Mouse (Mus musculus): ENCODE measurements around the gene Des. TPM values are rescaled to one million over a fixed set of nuclear protein-coding genes. Genes with fewer than 3 reads are reported as not detected.
A peak's percentile ranks its signal among the peaks of the same experiment; 100 is the strongest.

Des gene
- polyA plus RNA-seq, 1 experiment from 2014 or later: 93.2 TPM

DNA sequence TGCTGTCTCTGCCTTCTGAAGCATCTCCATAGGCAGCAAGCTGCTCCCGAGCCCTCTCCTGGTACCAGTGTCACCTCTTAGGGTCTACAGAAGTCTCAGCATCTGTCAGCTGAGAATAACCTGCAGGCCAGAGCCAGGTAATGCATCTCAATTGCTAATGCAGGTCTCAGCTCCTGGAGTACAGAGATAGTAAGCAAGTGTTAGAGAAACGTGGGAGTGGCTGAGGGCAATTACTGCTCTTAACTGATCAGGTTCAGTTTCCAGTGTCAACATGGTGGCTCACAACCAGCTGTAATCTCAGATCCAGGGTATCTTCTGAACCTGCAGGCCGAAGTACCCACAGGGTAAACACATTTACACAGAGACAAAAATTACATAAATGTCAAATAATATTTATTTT is 23.7 kb upstream of the Des start:
- WGBS: 51% methylated on average over 3 of the region's 3 CpGs
- no peak overlapping the region for H3K9ac ChIP-seq
- peaks cover 24% of the 10 kb centered on the region for H3K4me1 ChIP-seq
- no peaks in the 10 kb centered on the region for H3K36me3 ChIP-seq
- no peaks in the 10 kb centered on the region for H3K9me3 ChIP-seq
- no peak overlapping the region for H3K4me2 ChIP-seq
- no peaks in the 10 kb centered on the region for H3K27me3 ChIP-seq (replicated peaks)
- no peak overlapping the region for H3K27ac ChIP-seq
- no peak overlapping the region for H3K4me3 ChIP-seq (replicated peaks)
- ATAC-seq (ENCODE audit: insufficient read depth, low FRiP score, low read depth): no peak

DNA sequence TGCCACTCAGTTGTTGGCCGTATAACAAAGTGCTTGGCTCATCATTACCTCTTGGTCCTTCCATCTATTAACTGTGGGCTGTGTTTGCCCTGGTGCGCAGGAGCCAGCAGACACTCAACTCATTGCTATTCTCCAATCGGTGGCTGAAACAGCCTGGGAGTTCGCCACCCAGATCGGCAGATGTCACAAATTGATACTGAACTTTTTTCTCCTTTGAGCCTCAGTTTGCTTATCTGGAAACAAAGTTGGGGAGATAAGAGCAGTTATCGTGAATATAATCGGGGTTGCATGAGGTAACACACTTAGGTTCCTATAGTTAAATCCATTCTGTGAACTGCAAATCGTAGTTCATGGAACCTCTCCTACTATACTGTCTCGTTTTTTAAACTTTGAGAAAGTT is 23.0 kb upstream of the Des start:
- peaks cover 24% of the 10 kb centered on the region for H3K4me1 ChIP-seq
- H3K9me3 ChIP-seq: no peaks in the 10 kb centered on the region
- H3K4me2 ChIP-seq: no peak overlapping the region
- 49% methylated on average over 9 of the region's 9 CpGs for WGBS
- H3K27me3 ChIP-seq (replicated peaks): no peaks in the 10 kb centered on the region
- no peak for ATAC-seq (ENCODE audit: insufficient read depth, low FRiP score, low read depth)
- H3K9ac ChIP-seq: no peak overlapping the region
- H3K27ac ChIP-seq: no peak overlapping the region
- no peaks in the 10 kb centered on the region for H3K36me3 ChIP-seq
- no peak overlapping the region for H3K4me3 ChIP-seq (replicated peaks)

DNA sequence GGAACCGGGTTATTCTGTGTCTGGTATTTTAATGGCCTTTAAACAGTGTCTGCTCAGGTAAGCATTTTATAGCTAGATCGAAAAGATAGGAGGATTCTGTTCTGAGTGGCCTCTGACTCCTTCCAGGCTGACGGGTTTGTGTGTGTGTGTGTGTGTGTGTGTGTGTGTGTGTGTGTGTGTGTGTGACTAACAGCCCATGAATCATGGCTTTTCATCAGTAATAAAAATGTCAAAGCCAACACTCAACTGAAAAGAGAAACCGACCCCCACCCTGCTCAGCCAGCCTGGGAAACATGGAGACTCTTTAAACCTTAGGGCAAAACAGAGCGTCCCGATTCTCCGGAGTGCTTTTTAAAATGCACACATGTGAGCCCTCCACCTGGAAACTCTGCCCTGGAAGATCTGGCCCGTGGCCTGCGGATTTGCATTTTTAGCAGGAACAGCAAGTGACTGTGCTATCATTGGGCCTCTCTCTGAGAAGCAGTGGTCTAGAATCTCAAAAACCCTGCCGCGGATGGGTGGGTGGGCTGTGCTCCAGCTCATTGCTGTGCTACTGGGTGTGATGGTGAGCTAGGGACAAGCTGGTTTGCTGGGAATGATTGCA is 21.9 kb upstream of the Des start:
- Histone ChIP-seq H3K27me3 (replicated peaks) (no peaks in the 10 kb centered on the region), H3K9ac (no peak overlapping the region), H3K4me2 (0 out of 2 replicates have a peak overlapping the region, but pooled peaks have one; percentile 17), H3K9me3 (no peaks in the 10 kb centered on the region), H3K36me3 (no peaks in the 10 kb centered on the region), H3K4me3 (replicated peaks) (no peak overlapping the region), H3K4me1 (peaks cover 24% of the 10 kb centered on the region), H3K27ac (0 out of 2 replicates have a peak overlapping the region, but pooled peaks have one; percentile 6)
- WGBS: 9% methylated on average over 11 of the region's 11 CpGs
- peak; percentile 75 for ATAC-seq (ENCODE audit: insufficient read depth, low FRiP score, low read depth)

DNA sequence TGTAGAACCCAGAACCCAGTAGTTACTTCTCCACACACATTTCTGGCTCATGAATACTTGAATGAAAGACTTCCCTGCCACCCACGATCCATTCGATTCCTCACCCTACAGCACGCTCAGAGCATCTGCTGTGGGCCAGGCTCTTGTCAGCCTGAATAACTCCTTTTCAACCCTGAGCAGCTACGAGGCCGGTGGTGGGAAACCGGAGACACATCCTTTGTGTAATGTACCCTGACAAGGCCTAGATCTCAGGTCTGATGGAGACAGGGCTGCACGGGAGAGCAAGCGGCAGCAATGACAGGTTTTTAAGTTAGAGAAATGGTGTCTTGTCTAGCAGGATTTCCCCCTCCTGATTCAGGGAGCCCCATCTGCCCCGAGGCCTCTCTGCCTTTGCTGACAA is 20.8 kb upstream of the Des start:
- Histone ChIP-seq H3K27me3 (replicated peaks) (no peaks in the 10 kb centered on the region), H3K4me2 (no peak overlapping the region), H3K4me3 (replicated peaks) (no peak overlapping the region), H3K9me3 (no peaks in the 10 kb centered on the region), H3K27ac (no peak overlapping the region), H3K4me1 (peaks cover 30% of the 10 kb centered on the region), H3K9ac (no peak overlapping the region), H3K36me3 (no peaks in the 10 kb centered on the region)
- ATAC-seq (ENCODE audit: insufficient read depth, low FRiP score, low read depth): no peak
- 33% methylated on average over 9 of the region's 9 CpGs for WGBS

DNA sequence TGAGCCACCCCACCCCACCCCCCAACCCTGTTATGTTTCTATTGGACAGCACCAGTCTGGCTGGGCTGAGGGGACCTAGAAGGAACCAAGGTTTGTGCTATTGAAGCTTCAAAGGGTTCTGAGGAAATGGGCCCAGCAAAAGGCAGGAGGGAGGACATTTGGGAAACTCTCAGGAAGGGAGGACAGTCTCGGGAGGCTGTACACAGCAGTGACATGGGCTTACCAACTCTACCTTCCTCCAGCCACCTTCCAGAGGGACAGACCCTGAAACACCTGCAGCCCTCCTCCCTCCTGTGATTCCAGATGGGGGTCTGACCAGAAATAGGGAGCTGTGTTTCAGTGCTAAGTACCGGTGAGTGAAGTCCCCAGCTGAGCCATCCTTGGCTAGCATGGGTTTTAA is 19.6 kb upstream of the Des start:
- WGBS: 81% methylated on average over 2 of the region's 2 CpGs
- peaks cover 41% of the 10 kb centered on the region for H3K4me1 ChIP-seq

DNA sequence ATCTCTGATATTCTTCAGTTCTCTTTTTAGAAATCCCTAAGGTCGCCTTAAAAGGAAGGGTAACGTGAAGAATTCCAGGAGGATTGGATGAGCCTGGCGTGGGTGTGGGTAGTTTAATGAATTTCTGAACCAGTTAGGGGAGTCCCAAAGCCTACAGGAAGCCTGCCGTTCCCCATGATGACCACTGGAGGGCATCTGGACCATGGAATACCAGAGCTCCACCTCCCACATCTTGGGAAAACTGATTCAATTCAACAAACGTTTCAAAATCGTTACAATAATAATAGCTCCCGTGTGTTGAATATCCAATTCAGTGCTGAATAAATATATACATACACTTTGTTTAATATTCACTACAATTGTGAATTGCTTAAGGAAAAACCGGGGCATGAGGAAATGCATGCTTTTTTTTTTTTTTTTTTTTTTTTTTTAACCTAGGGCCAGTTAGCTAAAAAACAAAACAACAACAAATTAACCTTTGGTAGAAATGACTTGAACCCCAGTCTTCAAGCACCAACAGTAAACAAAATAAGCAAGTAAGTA is 17.2 kb upstream of the Des start:
- no peak overlapping the region for H3K27ac ChIP-seq

More for the DNA sequence above, 19.6 kb upstream of the Des start:
- Histone ChIP-seq H3K36me3 (no peaks in the 10 kb centered on the region), H3K27ac (no peak overlapping the region), H3K4me2 (no peak overlapping the region), H3K4me3 (replicated peaks) (no peak overlapping the region), H3K27me3 (replicated peaks) (no peaks in the 10 kb centered on the region), H3K9me3 (no peaks in the 10 kb centered on the region), H3K9ac (no peak overlapping the region)
- no peak for ATAC-seq (ENCODE audit: insufficient read depth, low FRiP score, low read depth)

DNA sequence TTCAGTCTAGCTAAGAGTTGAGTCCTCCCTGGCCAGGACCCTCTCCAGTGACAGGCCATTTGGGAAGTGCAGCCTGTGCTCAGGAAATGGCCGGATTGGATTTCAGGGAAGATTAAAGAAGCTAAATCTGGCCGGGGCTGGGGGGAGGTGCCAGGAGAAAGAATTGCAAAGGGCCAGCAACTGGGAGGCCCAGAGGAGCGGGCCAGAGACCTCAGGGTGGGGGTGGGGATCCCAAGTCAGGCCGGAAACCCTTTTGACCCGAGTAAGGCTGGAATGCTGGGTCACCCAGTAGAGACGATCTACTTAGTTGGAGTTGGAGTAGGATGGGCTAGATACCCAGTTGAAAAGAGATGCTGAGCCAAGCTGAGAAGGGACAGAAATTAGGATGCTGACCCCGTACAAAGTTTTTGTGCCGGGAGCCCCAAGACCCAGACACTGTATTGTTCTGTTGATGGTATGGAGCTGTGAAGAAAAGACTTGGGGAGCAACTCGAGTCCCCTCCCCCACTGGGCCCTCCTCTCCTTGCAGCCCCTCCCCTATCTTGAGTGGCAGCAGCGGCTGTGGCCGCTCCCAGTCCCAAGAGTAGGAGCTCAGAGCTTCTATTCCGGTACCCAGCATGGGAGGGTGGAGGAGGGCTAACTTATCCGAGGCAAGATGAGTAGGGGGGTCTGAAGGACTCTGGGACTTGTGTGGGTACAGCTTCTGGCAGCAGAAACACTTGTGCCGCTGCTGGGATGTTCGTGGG is 15.7 kb upstream of the Des start:
- Histone ChIP-seq H3K27ac (peak overlapping the region; percentile 54), H3K36me3 (no peaks in the 10 kb centered on the region), H3K4me3 (replicated peaks) (no peak overlapping the region), H3K4me2 (0 out of 2 replicates have a peak overlapping the region, but pooled peaks have one; percentile 5), H3K9me3 (no peaks in the 10 kb centered on the region), H3K9ac (no peak overlapping the region), H3K27me3 (replicated peaks) (no peaks in the 10 kb centered on the region), H3K4me1 (peaks cover 24% of the 10 kb centered on the region)
- ATAC-seq (ENCODE audit: insufficient read depth, low FRiP score, low read depth): 0 out of 2 replicates have a peak, but pooled peaks have one; percentile 24
- WGBS: 11% methylated on average over 15 of the region's 15 CpGs

More for the DNA sequence above, 17.2 kb upstream of the Des start:
- peak; percentile 17; the same call in 1 of the 2 replicates for ATAC-seq (ENCODE audit: insufficient read depth, low FRiP score, low read depth)
- H3K9ac ChIP-seq: no peak overlapping the region
- H3K9me3 ChIP-seq: no peaks in the 10 kb centered on the region
- H3K27me3 ChIP-seq (replicated peaks): no peaks in the 10 kb centered on the region
- no peak overlapping the region for H3K4me3 ChIP-seq (replicated peaks)
- no peaks in the 10 kb centered on the region for H3K36me3 ChIP-seq
- no peak overlapping the region for H3K4me2 ChIP-seq
- under 1% methylated on average over 8 of the region's 8 CpGs for WGBS
- H3K4me1 ChIP-seq: peaks cover 35% of the 10 kb centered on the region

DNA sequence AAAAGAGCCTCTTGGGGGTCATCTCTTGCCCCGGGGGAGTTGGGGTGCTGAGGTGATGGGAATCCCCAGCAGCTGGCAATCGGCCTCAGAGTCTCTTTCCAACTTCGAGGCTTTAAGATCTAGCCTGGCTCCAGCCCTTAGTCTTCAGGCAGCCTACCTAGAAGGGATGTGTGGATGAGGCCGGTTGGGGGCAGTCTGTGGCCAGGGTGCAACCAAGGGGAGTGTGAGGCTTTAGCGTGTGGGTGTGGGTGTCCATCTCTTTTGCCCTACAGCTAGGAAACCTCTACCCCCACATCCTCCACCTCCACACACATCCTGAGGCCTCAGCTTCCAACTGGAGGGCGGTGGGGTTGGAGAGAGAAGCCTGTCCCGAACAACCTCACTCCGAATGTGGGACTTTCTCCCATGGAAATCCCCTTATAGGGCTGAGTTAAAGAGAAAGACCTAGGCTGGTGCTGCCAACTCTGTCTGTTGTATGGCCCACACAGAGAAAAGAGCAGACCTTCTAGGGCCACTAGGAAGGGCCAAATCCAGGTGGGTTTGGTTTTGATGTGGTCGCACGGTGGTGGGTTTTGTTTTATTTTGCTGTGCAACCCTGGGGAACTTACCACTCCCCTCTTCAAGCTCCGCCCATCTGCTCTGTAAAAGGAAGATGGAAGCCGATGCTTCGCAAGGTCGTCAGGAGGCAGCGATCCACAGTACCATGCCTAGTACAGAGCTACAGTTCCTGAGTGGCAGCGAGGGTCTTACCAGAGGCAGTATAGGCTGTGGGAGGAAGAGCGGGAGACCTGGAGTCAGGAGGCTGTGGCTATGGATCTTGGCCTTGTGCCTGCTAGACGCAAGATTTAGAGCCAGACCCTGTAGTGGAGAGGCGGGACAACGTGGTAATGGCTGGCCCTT is 14.8 kb upstream of the Des start:
- Histone ChIP-seq H3K4me2 (0 out of 2 replicates have a peak overlapping the region, but pooled peaks have one; percentile 3), H3K27ac (peak overlapping the region; percentile 54; the same call in 1 of the 2 replicates), H3K4me3 (replicated peaks) (no peak overlapping the region), H3K9me3 (no peaks in the 10 kb centered on the region), H3K9ac (no peak overlapping the region), H3K36me3 (no peaks in the 10 kb centered on the region), H3K27me3 (replicated peaks) (no peaks in the 10 kb centered on the region), H3K4me1 (peaks cover 25% of the 10 kb centered on the region)
- no peak for ATAC-seq (ENCODE audit: insufficient read depth, low FRiP score, low read depth)
- 42% methylated on average over 20 of the region's 20 CpGs for WGBS

DNA sequence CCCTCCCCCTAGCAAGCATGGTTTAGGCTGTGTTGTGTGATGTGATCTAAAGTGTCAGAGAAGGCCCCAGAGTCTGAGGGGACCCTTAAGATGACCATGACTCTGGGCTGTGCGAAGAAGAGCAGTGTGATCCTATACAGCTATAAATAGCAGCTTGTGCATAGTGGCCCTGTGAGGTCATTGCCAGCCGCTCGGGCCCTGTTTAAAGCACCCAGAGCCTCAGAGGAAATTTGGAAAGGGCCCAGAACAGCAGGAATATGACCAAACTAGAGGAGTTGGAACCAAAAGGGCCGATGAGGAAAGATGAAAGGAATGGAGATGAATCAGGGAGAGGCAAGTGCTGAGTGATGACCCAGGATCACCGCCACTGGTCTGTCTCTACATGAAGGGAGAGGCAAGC is 12.8 kb upstream of the Des start:
- no peak for ATAC-seq (ENCODE audit: insufficient read depth, low FRiP score, low read depth)
- Histone ChIP-seq H3K36me3 (no peaks in the 10 kb centered on the region), H3K27me3 (replicated peaks) (no peaks in the 10 kb centered on the region), H3K9ac (no peak overlapping the region), H3K9me3 (no peaks in the 10 kb centered on the region), H3K4me2 (no peak overlapping the region), H3K4me1 (peaks cover 25% of the 10 kb centered on the region), H3K27ac (no peak overlapping the region), H3K4me3 (replicated peaks) (no peak overlapping the region)
- WGBS: 66% methylated on average over 5 of the region's 5 CpGs

DNA sequence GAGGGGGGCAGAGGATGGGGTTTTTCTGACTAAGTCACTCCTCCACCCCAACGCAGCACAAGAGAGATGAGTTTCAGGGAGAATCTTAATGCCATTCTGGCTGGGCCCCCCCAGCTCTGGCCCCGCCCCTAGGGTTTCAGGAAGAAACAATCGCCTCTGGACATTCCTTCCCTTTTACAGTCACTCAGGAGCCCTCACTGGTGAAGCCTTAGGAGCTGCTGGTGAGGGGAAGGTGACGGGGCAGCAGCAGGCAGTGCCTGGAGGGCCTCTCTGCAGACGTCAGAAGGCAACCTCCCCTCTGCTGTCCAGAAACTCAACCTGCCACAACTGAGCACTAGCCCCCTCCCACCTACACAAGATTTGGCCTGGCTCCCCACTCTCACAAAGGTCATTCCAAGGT is 10.9 kb upstream of the Des start:
- Histone ChIP-seq H3K36me3 (no peaks in the 10 kb centered on the region), H3K4me3 (replicated peaks) (no peak overlapping the region), H3K4me2 (no peak overlapping the region), H3K9me3 (no peaks in the 10 kb centered on the region), H3K27ac (no peak overlapping the region), H3K9ac (no peak overlapping the region), H3K4me1 (peaks cover 20% of the 10 kb centered on the region), H3K27me3 (replicated peaks) (no peaks in the 10 kb centered on the region)
- 44% methylated on average over 5 of the region's 5 CpGs for WGBS
- no peak for ATAC-seq (ENCODE audit: insufficient read depth, low FRiP score, low read depth)

DNA sequence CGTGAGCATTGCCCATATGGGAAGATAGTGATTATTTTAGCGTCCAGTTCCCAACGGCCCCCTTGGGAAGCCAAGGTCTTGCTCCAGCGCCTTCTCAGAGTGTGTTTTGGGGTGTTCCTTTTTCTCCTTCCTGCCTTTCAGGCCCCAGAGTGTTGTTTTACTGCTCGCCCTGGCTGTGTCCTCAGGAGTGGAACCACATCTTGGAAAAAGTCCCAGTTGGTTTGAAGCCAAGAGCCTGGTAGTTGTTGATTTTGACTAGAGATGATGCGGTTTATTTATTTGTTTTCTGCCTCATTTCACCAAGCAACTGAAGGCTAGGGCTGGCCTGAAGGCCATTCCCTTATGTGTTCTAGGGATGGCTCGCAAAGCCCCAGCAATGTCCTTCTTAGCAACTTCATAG is 2.9 kb upstream of the Des start:
- 71% methylated on average over 7 of the region's 7 CpGs for WGBS
- Histone ChIP-seq H3K9ac (no peak overlapping the region), H3K27ac (no peak overlapping the region), H3K27me3 (replicated peaks) (peaks cover 9% of the 10 kb centered on the region), H3K36me3 (no peaks in the 10 kb centered on the region), H3K9me3 (no peaks in the 10 kb centered on the region), H3K4me3 (replicated peaks) (no peak overlapping the region), H3K4me2 (no peak overlapping the region), H3K4me1 (peaks cover 18% of the 10 kb centered on the region)
- ATAC-seq (ENCODE audit: insufficient read depth, low FRiP score, low read depth): no peak

Data from stomach, embryonic 15.5 days (tissue).